Mouse (Mus musculus) left cerebral cortex, adult 2 months (tissue): Measurements from ENCODE around the gene Akr7a5. TPM values are rescaled to one million over a fixed set of nuclear protein-coding genes. Genes with fewer than 3 reads are reported as not detected.

Experiments
- DNase-seq, 2 experiments: peaks; one replicate each; pipeline ENCODE4 v3.0.0; 2021 to 2022; ENCODE audit warnings: low spot score in 2 of 2, mixed read lengths in 1 of 2; ENCODE audit errors: extremely low spot score in 1 of 2
- H3K27ac ChIP-seq: fragments of 200-600 bp; 2 replicates; pipeline ENCODE4 v1.8.1; 2022
- H3K4me3 ChIP-seq: fragments of 200-600 bp; 2 replicates; pipeline ENCODE4 v1.8.1; 2022
- CTCF ChIP-seq: fragments of 200-600 bp; IDR thresholded peaks from 2 replicates; pipeline ENCODE4 v1.8.1; 2022; ENCODE audit warnings: antibody characterized with exemption, mild to moderate bottlenecking, moderate library complexity
- intact Hi-C: fragments of 180-260 bp; cut with DNase I; formaldehyde crosslinking; loops from one replicate; pipeline ENCODE4 v1.15.1; 2025
- total RNA-seq, 2 experiments: library from RNA; stranded (reverse); gene quantifications; 2 replicates each; pipeline ENCODE4 v1.2.3; 2021

The Akr7a5 gene
- total RNA-seq, 2 experiments from 2014 or later: 27.2 to 27.9 TPM

DNA sequence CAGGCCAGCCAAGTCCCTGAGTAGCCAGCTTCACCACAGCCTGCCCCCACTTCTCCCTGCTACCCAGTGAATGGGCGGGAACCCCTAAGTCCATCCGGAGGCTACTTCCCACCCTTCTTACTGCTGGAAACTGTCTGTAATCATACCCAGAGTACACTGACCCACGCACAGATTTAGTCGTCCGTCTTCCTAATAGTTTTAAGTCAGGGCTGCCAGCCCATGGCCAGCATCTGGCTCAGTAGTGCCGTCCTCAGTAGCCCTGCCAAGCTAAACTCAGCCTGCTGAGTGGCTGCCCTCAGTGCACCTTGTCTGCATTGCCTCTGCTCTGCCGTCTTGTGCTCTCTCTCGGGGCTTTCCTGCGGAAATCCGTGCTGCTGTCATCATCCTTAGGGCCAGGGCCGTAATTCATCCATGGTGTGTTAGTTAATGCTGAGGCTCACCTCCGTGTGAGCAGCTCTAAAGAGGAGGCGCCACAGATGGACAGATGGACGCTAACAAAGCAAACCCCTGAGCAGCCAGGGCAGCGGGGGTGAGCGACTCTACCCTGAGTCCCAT lies 28.7 kb upstream of the Akr7a5 start:
- H3K4me3 ChIP-seq: no peak overlapping the region
- H3K27ac ChIP-seq: no peak overlapping the region
- intact Hi-C loops: loop anchor here (10.0 kb wide), 1 partner anchor 367 kb away; the partner anchor contains the start of gene Otud3
- TF ChIP-seq CTCF: no peak
- DNase-seq: no peak

DNA sequence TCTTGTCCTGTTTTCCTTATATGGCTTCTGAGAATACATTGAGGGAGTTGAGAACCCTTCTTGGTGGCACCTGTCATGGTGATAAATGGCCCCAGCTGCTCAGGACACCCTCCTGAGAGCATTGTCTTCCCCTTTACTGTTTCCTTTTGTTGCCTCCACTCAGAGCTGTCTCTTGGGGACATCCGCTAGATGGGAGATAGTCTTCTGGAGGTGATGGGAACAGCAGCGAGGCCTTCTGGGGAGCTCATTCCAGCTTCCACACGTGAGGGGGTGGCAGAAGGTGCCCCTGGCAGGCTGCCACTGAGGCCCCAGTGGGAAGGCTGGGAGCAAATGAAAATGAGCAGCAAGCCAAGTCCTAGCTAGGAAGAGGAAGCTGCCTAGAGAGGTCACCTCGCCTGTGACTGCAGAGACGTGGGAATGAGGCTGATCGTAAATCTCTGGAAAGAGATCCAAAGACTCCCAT lies 27.6 kb upstream of the Akr7a5 start:
- peak overlapping the region; percentile 1; the same call in 1 of the 2 replicates for H3K27ac ChIP-seq
- no peak overlapping the region for H3K4me3 ChIP-seq
- no peak for TF ChIP-seq CTCF
- DNase-seq: no peak
- intact Hi-C loops: loop anchor here (10.0 kb wide), 1 partner anchor 368 kb away; the partner anchor contains the start of gene Otud3

DNA sequence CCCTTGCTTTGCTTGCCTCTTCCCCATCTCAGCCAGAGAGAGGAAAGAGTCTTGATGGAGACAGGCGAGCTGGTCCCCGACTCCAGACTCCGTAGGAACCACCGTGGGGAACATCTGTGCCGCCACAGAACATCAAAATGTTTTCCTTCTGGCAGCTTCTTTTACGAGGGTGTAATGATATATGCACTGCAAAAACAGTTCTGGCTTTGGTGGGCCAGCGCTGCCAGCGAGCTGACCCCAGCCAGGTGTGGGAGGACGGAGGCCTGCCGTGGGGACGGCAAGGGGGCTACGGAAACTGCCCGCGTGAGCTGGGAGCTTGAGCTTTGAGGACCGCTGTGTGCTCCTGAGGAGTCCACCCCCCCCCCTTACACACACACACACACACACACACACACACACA lies 25.7 kb upstream of the Akr7a5 start:
- no peak overlapping the region for H3K4me3 ChIP-seq
- intact Hi-C loops: loop anchor here (10.0 kb wide), 1 partner anchor 370 kb away; the partner anchor contains the start of gene Otud3
- no peak for TF ChIP-seq CTCF
- no peak for DNase-seq
- H3K27ac ChIP-seq: no peak overlapping the region

DNA sequence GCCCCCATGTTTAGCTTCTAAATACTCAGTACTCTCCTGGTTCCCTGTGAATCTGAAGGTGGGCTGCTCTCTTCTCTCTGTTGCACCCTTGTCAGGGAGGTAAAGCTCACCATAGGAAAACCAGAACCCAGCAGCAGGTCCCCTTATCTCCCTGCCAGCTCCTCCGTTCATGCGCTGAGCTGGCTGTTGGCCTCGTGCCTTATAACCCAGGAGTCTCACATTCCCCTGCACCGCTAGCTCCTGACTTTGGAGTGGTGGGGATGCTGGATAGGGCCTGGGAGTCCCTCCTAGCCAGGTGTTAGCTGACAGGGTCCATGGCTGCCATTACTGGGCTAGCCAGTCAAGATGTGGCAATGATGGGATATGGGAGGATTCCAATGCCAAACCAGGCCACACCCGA lies 24.3 kb upstream of the Akr7a5 start:
- DNase-seq: no peak
- TF ChIP-seq CTCF: no peak
- H3K27ac ChIP-seq: peak overlapping the region; percentile 12; the same call in 1 of the 2 replicates
- H3K4me3 ChIP-seq: no peak overlapping the region
- intact Hi-C loops: loop anchor here (10.0 kb wide), 1 partner anchor 371 kb away; the partner anchor contains the start of gene Otud3

DNA sequence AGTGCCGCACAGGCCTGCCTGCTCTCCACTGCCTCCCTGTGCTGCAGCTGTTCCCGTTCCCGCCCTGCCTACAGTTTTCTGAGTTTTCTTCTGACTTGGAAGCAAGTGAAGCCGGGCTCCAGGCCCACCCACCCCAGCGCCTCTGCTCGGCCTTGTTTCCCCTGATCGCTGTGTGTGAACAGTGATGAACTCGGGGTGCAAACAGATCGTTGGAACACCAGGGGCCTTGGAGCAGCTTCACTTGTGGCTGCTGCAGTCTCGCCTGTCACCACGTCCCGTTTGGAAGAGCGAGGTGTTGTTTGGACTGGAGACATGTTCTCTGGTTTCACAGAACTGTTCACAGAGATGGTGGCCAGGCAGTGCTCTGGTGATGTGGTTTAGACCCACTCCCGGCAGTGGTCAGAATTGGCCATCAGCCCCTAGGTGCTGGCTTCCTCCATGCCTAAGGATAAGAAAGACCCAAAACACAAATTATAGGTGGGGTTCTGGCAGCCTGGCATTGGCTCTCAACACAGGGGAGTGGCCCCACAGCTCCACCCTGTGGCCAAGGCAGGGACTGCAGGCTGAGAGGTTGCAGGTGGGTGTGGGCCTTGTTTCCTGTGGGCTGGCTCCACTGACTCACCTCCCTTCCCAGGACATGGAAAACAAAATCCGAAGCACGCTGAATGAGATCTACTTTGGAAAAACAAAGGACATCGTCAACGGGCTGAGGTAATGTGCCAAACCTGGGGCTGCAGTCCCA lies 23.3 kb upstream of the Akr7a5 start:
- Histone ChIP-seq H3K4me3 (no peak overlapping the region), H3K27ac (peak overlapping the region; percentile 12)
- intact Hi-C loops: loop anchor here (1.0 to 10.0 kb wide), 2 partner anchors 201 to 372 kb away; partner anchors contain the start of gene Otud3
- TF ChIP-seq CTCF: peak; percentile 97
- peak; percentile 84 to 96 for DNase-seq

DNA sequence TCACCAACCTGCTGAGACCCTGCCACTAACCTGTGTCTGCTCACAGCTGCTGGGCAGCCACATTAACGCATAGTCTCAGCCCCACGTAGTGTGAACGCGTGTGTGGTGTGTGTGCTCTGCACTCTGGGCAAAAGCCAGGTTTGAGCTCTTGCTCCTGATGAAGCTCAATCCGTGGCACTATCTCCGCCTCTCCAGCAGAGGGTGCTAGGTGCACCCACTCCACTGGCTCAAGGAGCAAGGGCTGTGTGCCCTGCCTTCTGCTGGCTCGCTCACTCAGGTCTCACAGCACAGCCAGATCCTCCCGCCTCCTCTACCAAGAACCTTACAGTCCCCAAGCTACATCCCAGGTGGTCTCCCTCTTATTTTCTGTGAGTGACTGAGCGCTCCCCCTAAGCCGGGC lies 21.5 kb upstream of the Akr7a5 start:
- TF ChIP-seq CTCF: peak; percentile 87
- intact Hi-C loops: loop anchor here (1.0 to 10.0 kb wide), 2 partner anchors 21 to 374 kb away; partner anchors contain the start of genes Akr7a5, Otud3 and Pqlc2
- DNase-seq: peak; percentile 50 to 56
- H3K27ac ChIP-seq: peak overlapping the region; percentile 3
- H3K4me3 ChIP-seq: no peak overlapping the region

DNA sequence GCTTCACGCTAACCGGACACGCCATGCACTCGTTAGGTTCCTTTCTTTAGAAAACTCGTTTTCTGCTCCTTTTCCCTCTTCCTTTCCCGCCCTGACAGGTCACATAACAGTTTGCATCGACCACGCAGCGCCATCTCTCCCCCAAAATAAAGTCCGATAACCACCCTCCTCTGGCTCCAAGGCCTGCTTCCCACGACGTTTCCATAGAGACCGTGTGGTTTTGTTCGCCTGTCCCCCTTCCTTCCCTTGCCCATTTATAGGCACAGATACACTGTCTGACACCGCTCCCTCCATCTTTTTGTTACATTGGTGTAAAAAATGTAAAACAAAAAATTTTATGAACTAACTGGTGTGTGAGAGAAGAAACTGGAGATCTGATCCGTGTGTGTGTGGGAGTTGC lies 19.4 kb upstream of the Akr7a5 start:
- DNase-seq: no peak

DNA sequence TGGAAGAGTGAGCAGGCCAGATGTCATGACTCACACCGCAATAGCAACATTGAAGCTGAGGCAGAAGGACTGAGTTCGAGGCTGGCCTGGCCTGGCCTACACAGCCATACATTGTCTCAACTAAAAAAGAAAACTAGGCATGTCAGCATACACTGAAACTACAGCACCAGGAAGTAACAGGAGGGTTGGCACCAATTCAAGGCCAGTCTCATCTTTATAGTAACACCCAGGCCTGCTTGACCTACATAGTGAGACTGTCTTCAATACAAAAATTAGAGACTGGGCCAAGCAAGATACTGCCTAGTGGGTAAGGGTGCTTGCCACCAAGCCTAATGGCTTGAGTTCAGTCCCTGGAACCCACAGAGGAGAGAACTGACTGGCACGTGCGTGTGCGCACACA lies 18.5 kb upstream of the Akr7a5 start:
- TF ChIP-seq CTCF: no peak
- intact Hi-C loops: no loop called here
- Histone ChIP-seq H3K27ac (0 out of 2 replicates have a peak overlapping the region, but pooled peaks have one; percentile 28), H3K4me3 (no peak overlapping the region)
- DNase-seq: no peak

More for the DNA sequence above, 19.4 kb upstream of the Akr7a5 start:
- no peak for TF ChIP-seq CTCF
- intact Hi-C loops: no loop called here
- H3K27ac ChIP-seq: peak overlapping the region; percentile 67
- no peak overlapping the region for H3K4me3 ChIP-seq

DNA sequence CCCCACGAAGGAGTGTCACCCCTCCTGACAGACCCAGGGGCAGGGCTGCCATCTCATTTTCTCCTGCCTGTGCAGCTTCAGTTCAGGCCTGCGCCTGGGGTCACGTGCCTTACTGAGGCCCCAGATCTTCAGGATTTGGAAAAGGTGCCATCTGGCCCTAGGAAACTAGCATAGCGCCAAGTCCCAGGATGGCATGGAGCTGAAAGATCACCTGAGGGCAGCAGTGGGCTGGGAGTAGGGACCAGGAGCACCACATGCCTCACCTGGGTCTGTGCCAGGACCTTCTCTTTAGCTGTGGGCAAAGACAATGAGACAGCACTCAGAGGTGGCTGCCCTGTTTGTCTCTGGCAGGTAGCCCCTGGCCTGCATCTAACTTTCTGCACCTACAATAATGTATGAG lies 13.0 kb upstream of the Akr7a5 start:
- intact Hi-C loops: no loop called here
- DNase-seq: no peak
- Histone ChIP-seq H3K4me3 (no peak overlapping the region), H3K27ac (no peak overlapping the region)
- TF ChIP-seq CTCF: no peak; the same call in none of the 2 replicates

DNA sequence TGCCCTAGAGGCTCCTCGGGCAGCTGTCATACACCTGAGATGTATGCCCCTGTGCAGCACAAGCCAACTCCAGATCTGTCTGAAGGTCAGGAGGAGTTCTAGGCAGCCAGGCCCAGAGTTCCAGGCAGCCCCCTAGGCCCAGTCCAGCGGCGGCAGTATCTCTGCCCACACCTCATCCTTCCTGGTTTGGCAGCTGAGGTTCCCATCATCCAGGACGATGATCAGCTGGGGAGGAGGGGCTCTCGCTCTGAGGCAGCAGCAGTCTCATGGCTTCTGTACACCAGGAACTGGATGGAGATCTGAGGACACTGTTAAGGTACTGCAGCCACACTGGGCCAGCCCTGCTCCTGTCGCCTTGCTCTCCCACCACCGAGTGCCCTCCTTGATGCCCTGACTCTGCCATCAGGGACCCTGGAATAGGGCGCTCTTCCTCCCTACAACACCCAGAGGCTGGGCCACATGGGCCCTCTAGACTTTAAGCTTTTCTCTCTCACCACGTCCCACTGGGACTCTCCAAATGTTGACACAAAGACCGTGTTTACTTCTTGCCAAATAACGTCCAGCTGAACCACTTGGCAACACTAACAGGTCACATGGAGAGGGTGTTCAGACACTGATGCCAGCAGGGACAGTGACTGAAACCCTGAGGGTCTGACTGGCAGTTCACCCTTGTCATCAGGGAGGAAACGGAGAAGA lies 11.7 kb upstream of the Akr7a5 start:
- DNase-seq: no peak
- intact Hi-C loops: no loop called here
- H3K27ac ChIP-seq: no peak overlapping the region
- H3K4me3 ChIP-seq: no peak overlapping the region
- no peak for TF ChIP-seq CTCF

DNA sequence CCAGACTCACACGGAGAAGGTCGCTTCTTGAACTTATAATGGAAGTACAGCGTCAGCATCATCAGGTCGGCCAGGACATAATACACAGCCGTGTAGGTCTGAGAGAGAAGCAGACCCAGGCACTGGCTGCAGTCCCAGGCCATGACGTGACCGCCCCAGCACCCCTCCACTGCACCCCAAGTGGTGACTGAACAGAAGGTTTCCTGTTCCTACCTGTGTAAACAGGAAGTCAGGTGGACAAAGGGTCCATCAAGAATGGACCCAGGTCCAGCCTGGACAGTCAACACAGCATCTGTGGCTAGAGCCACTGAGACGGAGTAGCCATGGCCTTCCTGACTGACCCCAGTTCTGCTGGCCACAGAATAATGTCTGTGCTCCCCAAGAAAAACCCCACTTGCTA lies 8.8 kb upstream of the Akr7a5 start:
- intact Hi-C loops: no loop called here
- no peak for TF ChIP-seq CTCF
- H3K27ac ChIP-seq: no peak overlapping the region
- no peak for DNase-seq
- H3K4me3 ChIP-seq: no peak overlapping the region

DNA sequence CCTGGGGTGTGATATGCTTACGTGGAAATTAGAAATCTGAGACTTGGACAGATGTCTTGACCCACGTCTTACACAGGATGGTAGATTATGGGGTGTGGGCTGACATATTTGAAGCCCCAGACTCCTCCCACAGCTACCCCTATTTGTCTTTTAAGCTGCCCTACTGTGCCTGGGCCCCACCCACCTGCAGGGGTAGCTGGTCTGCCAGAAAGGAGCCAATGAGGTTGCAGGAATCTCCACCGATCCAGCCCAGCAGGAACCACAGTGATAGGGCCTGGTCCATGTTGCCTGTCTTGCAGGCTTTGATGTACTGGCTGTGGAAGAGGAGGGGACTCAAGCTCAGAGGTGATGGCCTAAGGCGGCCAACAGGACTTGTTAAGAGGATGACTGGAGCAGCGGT lies 8.3 kb upstream of the Akr7a5 start:
- H3K27ac ChIP-seq: no peak overlapping the region
- no peak overlapping the region for H3K4me3 ChIP-seq
- no peak for TF ChIP-seq CTCF
- intact Hi-C loops: no loop called here
- no peak for DNase-seq
